Mouse (Mus musculus): ENCODE results near the gene Rnf217.

Gene Rnf217

DNA sequence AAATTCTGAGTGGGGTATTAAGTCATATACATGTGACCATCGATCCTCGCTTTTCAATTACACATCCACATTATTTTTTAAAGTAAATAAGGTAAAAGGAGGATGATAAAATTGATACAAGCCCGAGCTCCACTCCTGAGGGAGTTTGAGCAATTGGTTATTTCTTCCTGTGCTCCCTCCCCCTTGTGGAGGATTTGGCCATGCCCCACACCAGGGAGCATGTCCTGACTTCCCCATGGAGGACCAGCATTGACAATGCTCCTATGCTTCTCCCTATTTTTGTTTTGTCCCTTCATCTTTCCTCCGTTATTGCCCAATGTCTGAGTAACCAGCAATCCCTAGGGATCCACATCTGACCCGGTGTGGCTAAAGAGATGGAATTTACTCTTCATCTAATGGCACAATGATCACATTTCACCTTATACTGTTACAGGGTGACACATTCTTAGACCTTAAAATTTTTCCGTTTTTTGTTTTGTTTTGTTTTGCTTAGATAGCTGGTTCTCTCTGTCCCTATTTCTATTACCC is 53.5 kb downstream of the Rnf217 start:
- no peak for DNase-seq (ENCODE audit: low read depth in 2 of 2, low spot score in 2 of 2)

DNA sequence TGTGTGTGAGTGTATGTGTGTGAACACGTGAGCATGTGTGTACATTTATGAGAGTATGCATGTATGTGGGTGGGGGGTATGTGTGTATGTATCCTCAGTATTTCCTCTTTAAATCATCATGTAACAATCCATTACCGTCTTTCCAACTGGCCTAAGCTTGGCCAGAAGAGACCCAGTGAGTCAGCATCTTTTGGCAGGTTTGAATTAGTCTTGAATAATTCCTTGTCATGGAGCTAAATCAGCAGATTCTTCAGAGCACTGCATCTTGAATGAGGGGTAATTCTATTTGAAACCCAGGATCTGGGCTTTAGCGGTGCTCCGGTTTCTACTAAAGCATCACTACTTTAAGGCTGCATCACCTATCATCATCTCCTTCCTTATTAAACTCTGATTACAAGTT is 55.7 kb downstream of the Rnf217 start:
- DNase-seq (ENCODE audit: low read depth in 2 of 2, low spot score in 2 of 2) = no peak

DNA sequence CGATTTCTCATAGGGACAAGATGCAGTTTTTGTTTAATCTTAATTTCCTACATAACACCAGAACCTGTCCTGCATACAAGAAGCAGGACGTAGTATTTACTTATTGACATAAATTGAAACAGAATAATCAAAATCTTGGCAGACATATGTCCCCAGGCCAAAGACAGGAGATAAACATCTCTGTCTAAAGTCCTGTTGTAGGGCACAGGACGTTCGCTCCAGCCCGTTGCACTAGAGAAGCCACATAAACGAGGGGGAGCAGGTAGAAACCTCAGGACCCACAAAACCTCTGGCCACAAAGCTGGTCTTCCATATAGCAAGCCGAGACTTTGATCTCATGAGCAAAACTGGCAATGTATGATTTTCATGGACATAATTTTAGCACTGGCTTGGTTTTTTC is 57.1 kb downstream of the Rnf217 start:
- no peak for DNase-seq (ENCODE audit: low read depth in 2 of 2, low spot score in 2 of 2)

DNA sequence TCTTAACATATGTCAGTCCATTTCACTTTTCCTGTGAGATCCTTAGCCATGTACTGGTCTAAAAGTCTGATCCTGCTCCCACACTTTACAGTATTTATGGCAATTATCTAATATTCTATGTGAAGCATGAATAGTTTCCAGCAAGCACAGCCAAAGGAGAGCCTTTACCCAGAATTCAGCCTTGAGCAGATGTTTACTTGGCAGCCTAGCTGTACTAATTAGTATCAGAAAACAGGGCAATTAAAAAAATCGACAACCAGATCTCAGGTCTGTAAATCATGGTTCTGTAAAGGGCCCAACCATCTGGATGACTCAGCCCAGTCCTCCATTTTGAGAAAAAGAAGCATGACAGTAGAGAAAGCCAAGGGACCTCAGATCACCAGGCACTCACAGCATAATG is 57.6 kb downstream of the Rnf217 start:
- no peak for DNase-seq (ENCODE audit: low read depth in 2 of 2, low spot score in 2 of 2)

DNA sequence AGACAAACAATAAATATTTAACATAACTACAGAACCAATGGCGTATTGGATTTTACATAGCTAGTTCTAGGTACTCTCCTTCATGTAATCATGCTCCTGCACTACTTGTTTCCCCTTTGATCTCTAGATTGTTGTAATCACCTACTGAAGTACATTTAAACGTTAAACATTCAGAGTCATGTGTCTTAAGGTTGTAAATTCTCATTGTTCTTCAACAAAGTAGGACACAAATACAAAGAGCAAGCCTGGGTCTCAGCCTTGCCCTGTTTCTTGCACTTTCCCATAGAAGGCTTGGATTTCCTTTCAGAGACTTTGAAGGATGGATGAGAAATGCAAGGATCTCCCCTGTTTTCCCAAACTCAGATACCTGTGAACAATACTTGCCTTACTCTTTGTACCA is 61.8 kb downstream of the Rnf217 start:
- no peak for DNase-seq (ENCODE audit: low read depth in 2 of 2, low spot score in 2 of 2)

DNA sequence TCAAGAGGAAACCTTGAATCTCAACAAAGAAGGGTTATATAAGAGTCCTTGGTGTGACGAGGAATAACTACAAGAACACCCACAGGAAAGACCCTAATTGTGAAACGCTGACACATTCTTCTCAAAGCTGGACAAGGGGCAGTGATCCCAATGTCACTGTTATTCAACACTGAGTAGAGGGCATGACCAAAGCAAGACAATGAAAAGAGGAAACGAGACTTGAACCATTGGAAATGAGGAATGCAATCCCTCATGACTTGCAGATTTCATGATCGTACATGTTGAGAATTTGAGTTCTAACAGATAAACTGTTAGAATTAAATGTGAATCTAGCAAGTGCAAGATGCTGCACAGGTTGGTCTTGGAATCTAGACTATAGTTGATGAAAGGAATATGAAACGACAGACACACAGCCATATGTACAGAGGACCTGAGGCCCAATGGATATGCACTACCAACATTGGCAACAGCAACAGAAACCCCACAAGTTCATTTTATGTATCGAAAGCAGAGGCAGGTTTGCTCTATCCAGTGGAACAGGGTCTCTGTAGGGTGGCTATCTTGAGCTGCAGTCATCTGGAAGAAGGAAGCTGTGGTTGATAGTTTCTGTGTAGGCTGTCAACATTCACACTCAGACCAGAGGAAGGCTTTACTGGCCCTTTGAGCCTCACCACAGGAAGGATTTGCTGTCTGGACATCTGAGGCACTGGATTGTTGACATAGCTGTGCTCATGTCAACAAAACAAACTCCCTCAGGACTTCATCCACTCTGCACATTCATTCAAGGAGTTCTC is 64.6 kb downstream of the Rnf217 start:
- no peak for DNase-seq (ENCODE audit: low read depth in 2 of 2, low spot score in 2 of 2)

DNA sequence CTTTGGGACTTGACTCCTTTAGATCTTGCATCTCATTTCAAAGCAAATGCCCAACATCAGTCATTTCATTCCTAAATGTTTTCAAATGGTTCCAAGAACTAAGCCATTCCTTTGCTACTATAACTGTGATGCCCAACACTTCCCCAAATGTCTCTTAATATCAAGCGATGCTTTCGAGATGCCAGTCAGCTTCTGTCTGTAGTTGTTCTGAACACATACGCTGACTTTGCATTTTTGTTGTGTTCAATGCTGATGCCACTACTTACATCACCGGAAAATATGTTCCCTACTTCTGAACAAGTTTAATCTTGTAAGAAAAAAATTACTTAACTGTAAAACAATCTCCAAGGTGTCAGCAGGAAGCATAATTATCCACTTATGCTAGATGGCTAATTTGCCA is 68.5 kb downstream of the Rnf217 start:
- no peak for DNase-seq (ENCODE audit: low read depth in 2 of 2, low spot score in 2 of 2)

DNA sequence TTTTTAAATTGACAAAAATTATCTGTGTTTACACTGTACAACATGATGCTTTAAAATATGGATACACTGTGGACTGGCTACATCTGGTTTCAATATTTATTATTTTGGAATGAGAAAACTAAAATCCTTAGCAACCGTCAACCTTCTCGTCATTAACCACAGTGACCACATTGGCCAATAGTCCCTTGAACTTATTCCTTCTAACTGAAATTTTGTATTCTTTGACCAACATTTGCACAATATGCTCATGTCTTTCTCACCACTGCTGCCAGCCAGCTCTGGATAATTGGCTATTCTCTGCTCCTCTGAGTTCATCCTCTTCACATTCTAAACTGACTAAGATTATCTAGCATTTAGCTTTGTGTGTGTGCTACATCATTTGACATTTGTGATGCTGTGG is 69.6 kb downstream of the Rnf217 start:
- no peak for DNase-seq (ENCODE audit: low read depth in 2 of 2, low spot score in 2 of 2)

DNA sequence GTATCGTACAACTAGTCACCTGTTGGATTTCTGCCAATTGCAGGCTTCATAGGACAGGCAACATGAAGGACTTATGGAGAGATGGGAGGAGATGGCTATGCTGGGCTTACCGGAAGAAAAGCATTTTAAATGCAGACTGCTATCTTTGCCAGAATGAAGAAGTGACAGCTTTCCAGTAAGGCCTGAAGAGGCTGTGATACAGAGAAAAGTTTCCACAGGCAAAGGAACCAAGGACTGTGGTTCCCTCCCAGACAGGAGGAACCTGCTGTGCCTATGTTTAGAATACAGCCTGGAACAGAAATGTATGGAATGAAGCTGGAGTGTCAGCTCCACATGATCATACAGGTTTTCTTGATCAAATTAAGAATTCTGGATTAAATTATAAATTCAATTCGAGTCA is 70.3 kb downstream of the Rnf217 start:
- DNase-seq (ENCODE audit: low read depth in 2 of 2, low spot score in 2 of 2) = no peak

DNA sequence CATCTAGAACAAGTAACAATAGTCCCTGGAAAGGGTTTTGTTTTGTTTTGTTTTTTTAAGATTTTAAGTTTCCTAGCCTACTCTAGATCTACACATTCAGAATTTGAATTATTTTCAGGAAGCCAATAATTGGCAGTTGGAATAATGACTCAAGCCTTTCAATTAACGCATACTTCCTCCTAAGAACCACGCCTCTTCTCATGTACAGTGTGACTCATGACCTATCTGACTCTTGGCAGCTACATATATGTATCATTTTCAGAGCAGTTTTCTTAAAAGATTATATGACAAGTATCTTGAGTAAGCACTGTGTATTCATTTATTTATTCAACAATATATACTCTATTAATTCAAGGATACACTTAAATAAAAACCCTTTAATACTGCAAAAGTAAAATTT is 70.7 kb downstream of the Rnf217 start:
- DNase-seq (ENCODE audit: low read depth in 2 of 2, low spot score in 2 of 2) = no peak

DNA sequence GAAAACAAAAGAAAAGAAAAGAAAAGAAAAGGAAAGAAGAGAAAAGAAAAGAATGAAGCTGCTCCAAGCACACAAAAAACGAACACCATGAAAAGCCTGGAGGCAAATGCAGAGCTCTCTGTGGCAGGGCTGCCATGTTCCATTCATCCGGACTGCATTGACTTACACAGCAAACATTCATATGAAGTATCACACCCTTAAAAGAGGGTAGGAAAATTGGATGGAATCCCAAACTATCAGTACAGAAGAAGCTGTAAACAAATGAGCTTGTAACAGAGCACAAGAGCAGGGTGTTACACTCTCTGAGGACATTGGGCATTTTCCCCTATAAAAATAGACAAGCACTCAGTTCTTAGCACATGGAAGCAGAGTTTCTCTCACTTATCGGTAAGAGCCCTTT is 71.8 kb downstream of the Rnf217 start:
- DNase-seq (ENCODE audit: low read depth in 2 of 2, low spot score in 2 of 2) = no peak

DNA sequence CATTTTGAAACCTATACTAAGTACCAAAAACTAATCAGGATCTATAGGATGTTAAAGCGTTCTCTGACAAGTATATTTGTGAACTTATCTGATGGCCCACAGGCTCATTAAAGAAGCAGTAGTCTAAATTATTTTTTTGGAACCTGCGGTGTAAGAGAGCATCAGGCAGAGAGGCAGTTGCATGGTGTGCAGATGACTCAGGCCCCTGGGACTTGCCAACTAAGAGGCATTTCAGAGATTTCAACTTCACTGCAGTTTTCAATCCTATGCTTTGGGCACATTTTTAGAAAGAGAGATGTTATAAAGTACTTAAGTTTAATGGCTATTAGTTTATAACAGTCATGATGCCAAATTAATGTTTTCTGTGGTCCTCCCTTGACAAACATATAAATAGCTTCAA is 73.9 kb downstream of the Rnf217 start:
- no peak for DNase-seq (ENCODE audit: low read depth in 2 of 2, low spot score in 2 of 2)

DNA sequence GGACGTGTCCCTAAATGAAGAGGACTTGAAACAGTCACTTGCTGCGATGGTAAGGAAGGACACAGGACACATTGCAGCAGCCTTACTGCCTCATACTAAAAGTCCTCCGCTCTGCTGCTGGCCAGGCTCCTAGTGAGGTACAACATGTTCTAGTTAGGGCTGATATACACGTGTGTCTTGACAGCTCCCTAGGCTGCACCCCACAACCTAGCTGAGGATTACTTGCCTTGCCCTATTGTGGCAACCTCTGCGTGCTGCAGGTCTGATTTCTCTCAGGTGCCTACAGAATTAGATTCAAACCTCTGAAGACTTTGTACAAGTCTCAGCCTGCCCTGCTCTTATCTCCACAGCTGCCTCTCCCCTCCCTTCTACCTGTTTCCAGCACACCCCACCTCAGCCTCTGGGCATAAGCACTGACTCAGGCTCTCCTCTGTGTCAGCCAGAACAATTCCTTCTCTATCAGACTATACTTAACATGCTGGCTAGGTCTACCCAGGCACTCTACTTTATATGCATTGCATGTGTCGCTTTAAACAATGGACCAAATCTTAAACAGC is 75.6 kb downstream of the Rnf217 start:
- no peak for DNase-seq (ENCODE audit: low read depth in 2 of 2, low spot score in 2 of 2)

DNA sequence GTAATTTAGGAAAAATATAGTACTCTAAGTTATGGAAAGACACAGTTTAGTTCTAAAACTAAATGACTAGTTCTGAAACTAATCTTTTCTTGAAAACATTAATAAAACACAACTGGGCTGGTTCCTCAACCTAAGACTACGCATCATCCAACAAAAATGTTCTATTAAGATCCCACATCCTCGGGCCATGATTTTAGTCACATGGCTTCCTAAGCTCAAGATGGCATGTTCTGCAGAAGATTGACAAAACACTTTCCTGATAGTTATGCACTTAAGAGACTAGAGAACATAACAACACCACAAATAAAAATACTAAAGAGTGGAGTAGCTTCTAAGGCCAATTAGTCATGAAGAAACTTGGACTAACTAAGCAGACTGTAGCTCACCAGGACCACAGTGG is 76.2 kb downstream of the Rnf217 start:
- no peak for DNase-seq (ENCODE audit: low read depth in 2 of 2, low spot score in 2 of 2)

DNA sequence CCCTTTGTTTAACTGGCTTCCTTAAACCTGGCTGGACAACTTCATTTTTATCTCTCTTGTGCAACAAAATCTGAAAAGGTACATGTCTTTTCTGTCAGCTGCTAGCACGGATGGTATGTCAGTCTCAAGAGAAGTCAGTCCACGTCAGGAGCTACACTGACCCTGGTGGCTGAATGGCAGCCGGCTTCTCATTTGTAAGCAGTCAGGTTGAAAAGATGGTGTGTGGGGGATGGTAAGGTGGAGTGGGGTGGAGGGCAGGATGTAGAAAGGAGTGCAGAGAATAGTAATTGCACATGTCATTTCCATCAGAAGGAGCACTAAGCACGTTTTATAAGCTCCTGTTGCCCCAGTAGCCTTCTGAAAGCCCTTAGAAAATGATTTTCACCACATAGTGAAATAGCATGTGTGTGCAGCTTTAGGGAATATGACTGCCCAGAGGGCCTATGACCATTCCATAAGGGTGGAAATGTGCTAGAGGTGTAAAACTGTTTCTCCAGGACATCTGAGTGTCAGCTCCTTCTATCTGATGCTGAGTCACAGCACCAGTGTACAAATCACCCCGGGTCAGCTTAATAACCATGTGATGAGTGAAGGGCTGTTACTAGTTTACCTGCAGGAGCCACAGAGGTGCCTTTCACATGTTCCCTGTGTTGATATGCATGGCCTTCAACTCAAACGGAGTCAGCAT is 80.5 kb downstream of the Rnf217 start:
- no peak for DNase-seq (ENCODE audit: low read depth in 2 of 2, low spot score in 2 of 2)

DNA sequence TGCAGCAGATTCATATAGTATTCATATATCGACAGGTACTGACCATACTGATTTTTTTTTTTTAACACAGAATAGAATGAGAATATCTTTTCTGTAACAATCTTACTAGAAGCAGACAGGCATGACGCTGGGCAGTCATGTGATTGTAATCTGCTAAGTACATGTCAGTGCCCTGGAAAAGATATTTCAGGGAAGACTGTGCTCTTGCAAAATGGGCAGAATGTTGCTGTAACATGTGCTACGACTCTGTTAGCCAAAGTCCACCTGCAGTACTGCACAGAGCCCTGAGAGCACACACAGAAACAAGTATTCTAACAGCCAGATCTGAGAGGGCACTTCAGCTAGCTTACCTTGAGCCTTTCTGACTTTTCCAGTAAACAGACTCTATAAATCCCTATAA is 83.3 kb downstream of the Rnf217 start:
- DNase-seq (ENCODE audit: low read depth in 2 of 2, low spot score in 2 of 2) = no peak

DNA sequence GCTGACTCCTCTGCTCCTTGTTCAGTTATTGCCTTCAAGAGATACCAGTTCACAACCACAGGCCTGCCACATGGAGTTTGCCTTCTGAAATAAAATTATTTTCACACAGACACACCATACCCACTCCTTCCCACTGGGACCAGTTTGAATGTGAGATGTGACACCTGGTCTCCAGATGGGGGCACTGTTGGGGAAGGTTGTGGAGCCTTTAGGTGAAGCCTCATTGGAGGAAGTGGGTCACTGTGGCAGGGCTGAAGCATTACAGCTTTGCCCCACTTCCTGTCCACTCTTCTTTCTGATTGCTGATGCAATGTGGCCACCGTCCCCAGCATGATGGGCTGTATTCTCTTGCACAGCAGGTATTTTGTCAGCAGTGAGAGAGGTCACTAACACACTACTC is 89.6 kb downstream of the Rnf217 start:
- DNase-seq (ENCODE audit: low read depth in 2 of 2, low spot score in 2 of 2) = no peak

DNA sequence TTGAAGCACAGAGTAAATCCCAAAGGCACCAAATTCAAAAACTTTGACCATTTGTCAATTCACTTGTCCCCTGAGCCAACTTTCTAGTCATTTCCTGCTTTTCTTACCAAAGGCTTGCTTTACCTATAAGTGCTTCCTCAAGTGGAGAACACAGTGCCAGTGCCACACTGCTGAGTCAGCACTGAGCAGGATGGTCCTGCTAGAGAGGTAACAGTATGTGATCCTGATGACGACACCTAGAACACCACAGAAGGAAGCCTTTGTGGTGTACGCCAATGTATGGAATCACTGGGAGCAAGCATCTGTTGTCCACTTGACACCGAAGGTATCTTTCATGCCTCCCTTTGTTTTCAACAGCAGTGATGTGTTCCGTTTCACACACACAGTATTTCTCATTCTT is 90.8 kb downstream of the Rnf217 start:
- no peak for DNase-seq (ENCODE audit: low read depth in 2 of 2, low spot score in 2 of 2)

DNA sequence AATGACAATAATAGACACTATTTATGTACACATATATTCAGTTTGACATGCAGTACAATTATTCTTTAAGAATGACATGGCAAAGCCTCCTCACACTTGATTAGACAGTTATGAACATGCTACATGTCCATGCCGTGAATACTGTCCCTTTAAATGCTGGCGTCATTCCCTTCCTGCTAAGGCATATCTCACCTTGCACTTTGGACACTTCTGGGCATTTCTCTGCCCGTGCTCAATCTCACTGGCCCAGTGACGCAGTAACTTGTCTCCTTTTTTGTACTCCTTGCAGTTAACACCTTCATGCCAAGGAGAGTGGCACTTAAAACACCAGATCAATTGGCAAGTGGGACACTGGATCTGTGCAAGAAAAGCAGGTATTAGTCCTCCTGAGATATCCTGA is 91.8 kb downstream of the Rnf217 start:
- no peak for DNase-seq (ENCODE audit: low read depth in 2 of 2, low spot score in 2 of 2)

DNA sequence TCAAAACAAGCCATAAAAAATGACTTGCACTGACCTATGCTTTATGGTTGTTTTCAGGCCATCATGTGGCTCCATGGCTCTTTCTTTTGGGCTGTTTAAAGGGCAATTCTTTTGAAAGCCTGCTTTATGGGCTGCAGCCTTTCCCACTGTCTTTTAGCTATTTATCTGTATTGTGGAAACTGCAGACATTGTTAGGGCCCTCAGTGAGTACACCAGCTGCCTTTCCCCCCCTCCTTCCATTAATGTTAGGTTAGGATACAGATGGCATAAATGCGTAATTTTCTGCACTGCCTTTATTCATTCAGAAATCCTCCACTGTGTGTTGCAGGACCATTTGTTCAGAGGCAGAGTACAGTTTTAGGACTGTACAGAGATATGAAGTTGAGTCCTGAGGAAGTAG is 93.1 kb downstream of the Rnf217 start:
- no peak for DNase-seq (ENCODE audit: low read depth in 2 of 2, low spot score in 2 of 2)

DNA sequence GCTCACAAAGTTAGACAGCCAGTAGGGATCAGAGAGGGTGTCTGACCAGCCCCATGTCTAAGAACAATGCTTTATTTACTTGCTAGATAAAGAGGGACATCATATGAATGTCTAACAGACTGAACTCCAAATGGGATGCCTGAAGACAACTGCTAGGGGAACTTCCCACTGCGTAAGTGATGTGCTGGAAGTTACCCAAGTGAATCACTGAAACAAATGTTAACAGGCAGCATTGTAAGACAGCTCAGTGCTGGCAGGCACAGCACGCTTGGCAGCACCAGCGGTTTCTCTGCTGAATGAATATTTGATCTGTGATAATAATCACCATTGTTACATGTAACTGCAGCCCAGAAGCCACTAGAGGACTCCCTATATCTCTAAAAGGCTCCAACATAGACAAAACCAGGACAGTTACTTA is 104.8 kb downstream of the Rnf217 start:
- no peak for DNase-seq (ENCODE audit: low read depth in 2 of 2, low spot score in 2 of 2)

DNA sequence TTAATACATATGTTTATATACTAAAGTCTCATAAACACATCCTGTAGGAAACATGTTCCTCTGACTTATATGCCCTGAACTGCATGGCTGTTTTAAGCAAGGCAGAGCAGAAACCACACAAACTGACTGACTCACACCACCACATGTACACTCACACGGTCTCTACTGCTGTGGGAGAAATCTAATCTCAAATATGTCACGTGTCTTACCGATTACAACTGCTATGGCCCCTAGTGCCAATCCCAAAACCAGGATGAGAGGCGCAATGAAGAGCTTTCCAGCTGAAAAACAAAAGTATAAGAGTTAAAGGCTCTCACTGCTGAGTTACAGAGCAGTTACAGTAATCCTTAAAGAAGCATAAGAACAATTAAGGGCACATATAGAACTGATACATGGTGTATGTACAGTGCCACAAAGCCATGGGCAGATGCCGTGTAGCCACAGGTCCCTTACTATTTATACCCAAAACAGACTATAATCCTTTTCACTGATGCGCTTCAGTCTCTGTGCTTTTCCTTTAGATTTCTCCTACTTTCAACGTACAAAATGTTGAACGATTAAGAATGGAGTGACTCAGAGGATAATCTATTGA is 105.3 kb downstream of the Rnf217 start:
- no peak for DNase-seq (ENCODE audit: low read depth in 2 of 2, low spot score in 2 of 2)

Measured in CD8-positive naive resting alpha-beta T cell, adult 2 months (primary cell).